Mouse (Mus musculus) ES-Bruce4 (cell line): Measurements from ENCODE around the gene Lcn12. TPM values are rescaled to one million over a fixed set of nuclear protein-coding genes. Genes with fewer than 3 reads are reported as not detected.

ENCODE experiments used
- H3K27ac ChIP-seq: 2 replicates; pipeline ENCODE4 v1.5.1; 2012; ENCODE audit warnings: low read length, inconsistent platforms; ENCODE audit not compliant: insufficient read depth
- H3K27me3 ChIP-seq: 2 replicates; pipeline ENCODE4 v1.6.1; 2012; ENCODE audit warnings: mild to moderate bottlenecking, low read length, inconsistent platforms; ENCODE audit not compliant: control insufficient read depth, poor library complexity, insufficient read depth, severe bottlenecking
- H3K36me3 ChIP-seq: 2 replicates; pipeline ENCODE4 v1.6.1; 2012; ENCODE audit warnings: inconsistent platforms, mild to moderate bottlenecking, low read length, moderate library complexity; ENCODE audit not compliant: control insufficient read depth, poor library complexity, insufficient read depth, severe bottlenecking
- H3K4me1 ChIP-seq: one replicate; pipeline ENCODE4 v1.8.1; 2011; ENCODE audit warnings: low read length; ENCODE audit not compliant: control insufficient read depth, insufficient read depth
- H3K4me3 ChIP-seq: 2 replicates; pipeline ENCODE4 v1.5.1; 2011; ENCODE audit warnings: low read depth, mild to moderate bottlenecking, low read length
- H3K9ac ChIP-seq: 2 replicates; pipeline ENCODE4 v1.6.1; 2012; ENCODE audit warnings: low read depth, mild to moderate bottlenecking, inconsistent platforms; ENCODE audit not compliant: poor library complexity, severe bottlenecking
- H3K9me3 ChIP-seq: replicated peaks from 2 replicates; pipeline ENCODE4 v1.6.1; 2012; ENCODE audit warnings: mild to moderate bottlenecking, low read length, inconsistent platforms; ENCODE audit not compliant: control insufficient read depth, poor library complexity, insufficient read depth, severe bottlenecking
- CTCF ChIP-seq: IDR thresholded peaks from one replicate; pipeline ENCODE4 v1.8.1; 2011; ENCODE audit warnings: low read depth, low read length
- EP300 ChIP-seq: IDR thresholded peaks from 2 replicates; pipeline ENCODE4 v1.6.1; 2011; ENCODE audit warnings: low read depth, low read length; ENCODE audit not compliant: insufficient read depth
- POLR2A ChIP-seq: IDR thresholded peaks from one replicate; pipeline ENCODE4 v1.8.1; 2011; ENCODE audit warnings: low read length; ENCODE audit not compliant: insufficient read depth
- polyA plus RNA-seq: library from polyadenylated mRNA; stranded (reverse); fragments of >200 nt; gene quantifications from 2 replicates; pipeline ENCODE4 v1.2.4, GENCODE M21; 2011; ENCODE audit warnings: low read depth; ENCODE audit not compliant: missing spikeins, insufficient read depth, insufficient read length

Gene Lcn12
- polyA plus RNA-seq, 1 experiment = not detected

DNA sequence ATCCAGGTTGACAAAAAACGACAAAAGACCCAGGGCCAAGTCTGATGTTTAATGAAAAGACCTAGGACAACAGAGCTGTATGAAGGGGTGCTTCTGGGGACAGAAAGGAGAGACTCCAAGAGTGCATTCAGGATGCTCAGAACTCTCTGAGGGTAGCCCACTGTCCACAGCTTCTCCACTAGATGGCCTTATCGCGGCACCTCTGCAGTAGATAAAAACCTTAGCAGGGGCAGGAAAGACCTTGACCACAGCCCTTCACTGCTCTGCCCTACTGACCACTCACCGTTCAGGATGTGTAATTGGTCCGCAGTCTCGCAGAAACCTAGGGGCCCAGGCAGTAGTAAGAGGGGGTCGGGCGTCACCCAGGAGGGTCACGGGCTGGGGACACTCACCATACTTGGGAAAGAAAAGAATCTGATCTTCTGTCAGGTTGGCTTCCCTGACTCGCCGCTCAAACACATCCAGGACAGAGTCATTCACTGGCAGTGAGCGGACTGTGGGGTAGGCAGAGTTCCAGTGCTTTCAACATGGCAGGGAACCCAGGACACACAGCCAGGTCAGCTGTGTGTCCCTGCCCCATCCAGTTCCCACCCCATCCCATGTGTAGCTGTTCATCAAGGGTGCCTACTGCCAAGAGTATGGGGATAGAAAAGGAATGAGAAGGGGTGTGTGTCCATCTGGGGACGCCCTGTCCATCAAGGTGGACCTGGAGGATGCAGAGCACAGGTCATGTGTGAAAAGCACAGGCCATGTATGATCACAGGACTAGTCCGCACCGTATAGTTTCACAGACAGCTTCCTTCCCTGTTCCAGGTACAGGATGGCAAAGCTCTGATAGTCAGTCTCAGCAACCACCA lies 5.1 kb upstream of the Lcn12 start:
- H3K9ac ChIP-seq = no peak overlapping the region
- H3K9me3 ChIP-seq = no peaks in the 10 kb centered on the region
- H3K4me1 ChIP-seq = no peaks in the 10 kb centered on the region
- H3K27ac ChIP-seq = no peak overlapping the region
- no peaks in the 10 kb centered on the region for H3K36me3 ChIP-seq
- no peak for TF ChIP-seq EP300
- TF ChIP-seq CTCF = peak; percentile 25
- no peak for TF ChIP-seq POLR2A
- H3K27me3 ChIP-seq = no peaks in the 10 kb centered on the region
- H3K4me3 ChIP-seq = no peak overlapping the region

DNA sequence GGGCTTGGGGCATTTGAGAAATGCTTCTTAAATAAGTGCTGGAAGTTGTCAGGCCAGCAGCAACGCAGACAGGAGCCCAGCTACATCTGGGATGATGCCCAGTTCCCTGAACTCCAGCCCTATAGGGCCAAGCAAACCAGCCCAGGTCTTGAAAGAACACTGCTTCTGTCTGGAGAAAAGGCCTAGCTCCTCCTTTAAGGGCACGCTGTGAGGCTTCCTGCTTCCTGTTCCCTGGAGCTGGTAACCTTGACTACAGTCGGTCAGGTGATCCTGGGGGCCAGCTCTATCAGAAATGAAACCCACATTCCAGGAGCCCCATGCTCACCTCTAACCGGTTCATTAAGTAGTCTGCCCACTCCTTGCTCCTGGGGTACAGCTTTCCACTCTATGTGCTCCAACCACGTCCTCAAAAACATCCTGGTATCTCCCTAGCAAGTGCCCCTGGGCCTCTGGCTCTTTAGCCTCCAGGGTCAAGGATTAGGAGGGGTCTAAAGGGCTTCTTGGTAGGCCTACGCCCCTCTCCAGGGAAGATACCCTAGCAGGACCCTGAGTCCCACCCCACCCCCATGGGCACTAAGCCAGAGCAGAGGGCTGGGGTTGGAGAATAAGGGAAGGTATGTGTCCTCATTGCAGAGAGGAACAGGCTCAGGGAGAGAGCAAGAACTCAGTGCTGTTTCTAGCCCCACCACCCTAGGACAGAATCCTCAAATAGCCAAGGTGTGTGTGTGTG lies 4.3 kb upstream of the Lcn12 start:
- Histone ChIP-seq H3K4me3 (no peak overlapping the region), H3K27me3 (no peaks in the 10 kb centered on the region), H3K36me3 (no peaks in the 10 kb centered on the region), H3K27ac (no peak overlapping the region), H3K9ac (no peak overlapping the region), H3K4me1 (no peaks in the 10 kb centered on the region), H3K9me3 (no peaks in the 10 kb centered on the region)
- TF ChIP-seq EP300 (no peak), POLR2A (no peak), CTCF (no peak)

DNA sequence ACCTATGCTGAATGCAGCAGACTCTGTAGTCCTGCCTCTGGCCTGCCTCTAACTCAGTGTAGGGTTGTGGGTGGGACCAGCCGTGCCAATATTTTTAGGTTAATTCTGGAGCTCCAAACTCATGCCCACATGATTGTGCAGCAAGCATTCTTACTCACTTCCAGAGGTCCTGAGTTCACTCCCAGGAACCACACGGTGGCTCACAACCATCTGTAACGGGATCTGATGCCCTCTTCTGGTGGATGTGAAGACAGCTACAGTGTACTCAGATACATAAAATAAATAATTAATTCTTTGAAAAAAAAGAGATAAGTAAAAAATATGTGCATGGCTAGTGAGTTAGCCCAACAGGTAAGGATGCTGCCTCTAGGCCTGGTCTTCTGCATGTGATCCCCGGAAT lies 2.8 kb upstream of the Lcn12 start:
- Histone ChIP-seq H3K4me1 (no peaks in the 10 kb centered on the region), H3K36me3 (no peaks in the 10 kb centered on the region), H3K9ac (no peak overlapping the region), H3K9me3 (no peaks in the 10 kb centered on the region), H3K27ac (no peak overlapping the region), H3K4me3 (no peak overlapping the region), H3K27me3 (no peaks in the 10 kb centered on the region)
- no peak for TF ChIP-seq EP300
- peak; percentile 43 for TF ChIP-seq CTCF
- no peak for TF ChIP-seq POLR2A

DNA sequence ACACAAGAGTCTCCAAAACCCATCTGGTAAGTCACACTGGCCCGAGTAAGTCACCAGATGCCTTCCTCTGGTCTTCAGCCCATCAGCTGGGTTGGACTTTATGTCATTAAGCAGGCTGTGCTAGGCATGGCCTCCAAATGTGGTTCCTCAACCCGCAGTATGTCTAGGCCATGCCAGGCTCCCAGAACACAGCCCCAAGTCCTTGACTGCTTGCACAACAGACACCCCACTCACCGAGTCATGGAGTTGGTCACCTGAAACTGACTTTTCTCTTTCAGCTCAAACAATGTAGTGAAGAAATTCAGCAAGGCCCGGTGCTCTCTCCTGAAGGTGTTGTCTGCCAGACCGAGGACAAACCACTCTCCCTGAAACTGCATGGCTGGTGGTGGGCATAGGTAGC lies 723 bp downstream of the Lcn12 start:
- no peaks in the 10 kb centered on the region for H3K9me3 ChIP-seq
- H3K9ac ChIP-seq = no peak overlapping the region
- H3K27ac ChIP-seq = no peak overlapping the region
- H3K4me3 ChIP-seq = no peak overlapping the region
- no peak for TF ChIP-seq CTCF
- no peak for TF ChIP-seq EP300
- no peak for TF ChIP-seq POLR2A
- H3K36me3 ChIP-seq = no peaks in the 10 kb centered on the region
- H3K4me1 ChIP-seq = no peaks in the 10 kb centered on the region
- no peaks in the 10 kb centered on the region for H3K27me3 ChIP-seq

DNA sequence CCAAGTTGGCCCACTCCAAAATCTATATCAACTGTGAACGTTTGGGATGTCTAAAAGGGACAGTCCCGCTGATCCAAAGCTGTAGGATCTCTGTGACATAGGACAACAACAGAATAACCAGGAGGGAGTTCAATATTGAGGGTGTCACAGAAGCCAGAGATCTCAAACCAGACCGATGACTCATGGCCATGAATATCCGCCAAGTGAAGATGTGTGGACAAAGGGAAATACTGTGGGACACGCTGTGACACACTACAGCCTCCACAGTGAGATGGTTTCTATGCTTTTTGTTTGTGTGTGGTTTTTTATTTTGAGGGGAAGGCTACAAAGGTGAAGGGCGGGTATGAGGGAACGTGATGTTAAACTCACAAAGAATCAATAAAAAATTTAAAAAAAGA lies 5.0 kb downstream of the Lcn12 start:
- TF ChIP-seq EP300 (no peak), CTCF (no peak), POLR2A (no peak)
- H3K4me3 ChIP-seq = no peak overlapping the region

DNA sequence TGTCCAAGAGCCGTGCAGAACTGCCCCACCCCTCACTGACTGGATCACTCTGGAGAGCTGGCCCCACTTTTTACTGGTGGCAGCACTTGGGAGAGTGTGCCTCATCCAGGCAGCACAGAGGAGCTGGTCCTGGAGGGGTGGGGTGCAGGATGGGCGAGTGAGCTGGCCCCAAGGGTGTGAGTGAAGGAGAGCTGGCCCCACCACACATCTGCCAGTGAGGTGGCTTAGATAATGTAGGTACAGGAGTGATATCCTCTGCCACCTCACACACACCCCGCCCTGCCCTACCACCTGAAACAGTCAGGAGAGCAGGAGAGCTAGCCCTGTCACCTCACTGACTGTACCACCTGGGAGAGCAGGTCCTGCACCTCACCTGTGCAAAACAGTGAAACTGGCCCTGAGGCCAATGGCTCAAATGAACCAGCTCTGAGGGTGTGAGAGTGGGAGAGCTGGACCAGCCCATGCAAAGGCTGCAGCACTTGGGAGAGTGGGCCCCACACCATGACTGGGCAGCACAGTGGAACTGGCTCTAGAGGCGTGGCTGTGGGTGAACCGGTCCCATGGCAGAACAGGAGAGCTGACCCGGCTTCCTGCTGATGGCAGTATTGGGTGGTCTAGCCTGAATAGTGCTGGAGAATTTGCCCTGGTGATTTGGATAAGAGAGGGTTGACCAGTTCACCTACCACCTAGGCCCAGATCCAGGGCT lies 5.6 kb downstream of the Lcn12 start:
- H3K4me1 ChIP-seq = no peaks in the 10 kb centered on the region
- no peak for TF ChIP-seq EP300
- TF ChIP-seq POLR2A = no peak
- no peak for TF ChIP-seq CTCF
- no peak overlapping the region for H3K9ac ChIP-seq
- H3K27ac ChIP-seq = no peak overlapping the region
- H3K36me3 ChIP-seq = no peaks in the 10 kb centered on the region
- H3K27me3 ChIP-seq = no peaks in the 10 kb centered on the region
- no peaks in the 10 kb centered on the region for H3K9me3 ChIP-seq
- no peak overlapping the region for H3K4me3 ChIP-seq

More for the DNA sequence above, 5.0 kb downstream of the Lcn12 start:
- Histone ChIP-seq H3K27ac (no peak overlapping the region), H3K27me3 (no peaks in the 10 kb centered on the region), H3K36me3 (no peaks in the 10 kb centered on the region), H3K9me3 (no peaks in the 10 kb centered on the region), H3K9ac (no peak overlapping the region), H3K4me1 (no peaks in the 10 kb centered on the region)
